Mouse (Mus musculus) cerebellum, adult 2 months (tissue): ENCODE measurements around the gene Alk.

Experiments
- CTCF ChIP-seq: fragments of 200-500 bp; IDR thresholded peaks from 2 replicates; pipeline ENCODE4 v1.5.1; 2011; ENCODE audit warnings: low read depth, mild to moderate bottlenecking, control low read depth, low read length, moderate library complexity, borderline replicate concordance; ENCODE audit not compliant: insufficient read depth
- POLR2A ChIP-seq: fragments of 200-500 bp; IDR thresholded peaks from 2 replicates; pipeline ENCODE4 v1.6.1; 2011; ENCODE audit warnings: low read length, control low read depth, borderline replicate concordance; ENCODE audit not compliant: insufficient read depth

DNA sequence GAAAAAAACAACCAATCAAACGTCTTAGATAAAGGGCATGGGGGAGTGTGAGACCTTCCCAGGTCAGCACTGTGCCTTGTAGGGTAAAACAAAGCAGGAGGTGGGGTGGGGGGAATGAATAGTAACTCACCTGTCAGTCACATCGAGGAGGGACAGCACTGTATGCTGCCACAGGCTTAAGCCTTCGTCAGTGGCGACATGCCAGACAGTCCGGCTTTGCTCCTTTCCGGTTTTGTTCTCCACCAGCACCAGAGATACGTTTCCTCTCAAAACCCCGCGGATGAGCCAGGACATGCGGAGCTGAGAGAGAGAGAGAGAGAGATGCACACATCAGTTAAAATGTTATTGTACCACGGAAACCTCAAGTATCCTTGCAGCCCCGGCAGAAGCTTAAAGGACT is 637.1 kb downstream of the Alk start:
- TF ChIP-seq POLR2A (no peak), CTCF (no peak)
